Mouse (Mus musculus): Measurements from ENCODE around the gene Fam219a. TPM values are rescaled to one million over a fixed set of nuclear protein-coding genes. Genes with fewer than 3 reads are reported as not detected.

Fam219a gene
- polyA plus RNA-seq, 1 experiment from 2014 or later = 9.3 TPM

Other genes starting within 250 kb of the Fam219a start
- gene Ubap1, start 220.5 kb downstream of the Fam219a start, polyA plus RNA-seq (2016; fragmentation: Nextera tagmentation; extraction: Ambion mirVana) = 79.7 and 80.4 TPM in 2 replicates
- gene Kif24, start 104.7 kb downstream of the Fam219a start, polyA plus RNA-seq (2016; fragmentation: Nextera tagmentation; extraction: Ambion mirVana) = 14.3 and 17.9 TPM in 2 replicates
- gene Nudt2, start 104.4 kb downstream of the Fam219a start, polyA plus RNA-seq (2016; fragmentation: Nextera tagmentation; extraction: Ambion mirVana) = 64.0 and 68.2 TPM in 2 replicates
- gene AI464131, start 66.5 kb downstream of the Fam219a start, polyA plus RNA-seq (2016; fragmentation: Nextera tagmentation; extraction: Ambion mirVana) = 6.3 and 7.8 TPM in 2 replicates
- gene 1110017D15Rik, start 52.2 kb downstream of the Fam219a start, polyA plus RNA-seq (2016; fragmentation: Nextera tagmentation; extraction: Ambion mirVana) = 7.2 and 10.5 TPM in 2 replicates
- 1.5 TPM in 2 replicates for gene Dnaic1, start 237 bp upstream of the Fam219a start, polyA plus RNA-seq (2016; fragmentation: Nextera tagmentation; extraction: Ambion mirVana)
- gene Enho, start 70.8 kb upstream of the Fam219a start, polyA plus RNA-seq (2016; fragmentation: Nextera tagmentation; extraction: Ambion mirVana) = 43.2 and 44.7 TPM in 2 replicates
- gene Cntfr, start 127.6 kb upstream of the Fam219a start, polyA plus RNA-seq (2016; fragmentation: Nextera tagmentation; extraction: Ambion mirVana) = 21.9 and 28.3 TPM in 2 replicates
- gene Il11ra1, start 130.5 kb upstream of the Fam219a start, polyA plus RNA-seq (2016; fragmentation: Nextera tagmentation; extraction: Ambion mirVana) = 56.6 and 62.1 TPM in 2 replicates
- 77.0 and 79.1 TPM in 2 replicates for gene Rpp25l, start 144.0 kb upstream of the Fam219a start, polyA plus RNA-seq (2016; fragmentation: Nextera tagmentation; extraction: Ambion mirVana)
- gene Dctn3, start 153.6 kb upstream of the Fam219a start, polyA plus RNA-seq (2016; fragmentation: Nextera tagmentation; extraction: Ambion mirVana) = 159 and 179 TPM in 2 replicates
- 0.42 and 0.46 TPM in 2 replicates for gene Arid3c, start 161.6 kb upstream of the Fam219a start, polyA plus RNA-seq (2016; fragmentation: Nextera tagmentation; extraction: Ambion mirVana)
- gene Galt, start 185.7 kb upstream of the Fam219a start, polyA plus RNA-seq (2016; fragmentation: Nextera tagmentation; extraction: Ambion mirVana) = 16.6 and 19.8 TPM in 2 replicates
- 57.3 and 57.8 TPM in 2 replicates for gene Sigmar1, start 186.6 kb upstream of the Fam219a start, polyA plus RNA-seq (2016; fragmentation: Nextera tagmentation; extraction: Ambion mirVana)
- 119 and 122 TPM in 2 replicates for gene Ccl27a, start 204.7 kb upstream of the Fam219a start, polyA plus RNA-seq (2016; fragmentation: Nextera tagmentation; extraction: Ambion mirVana)